Mouse (Mus musculus) liver, postnatal 0 days (tissue): ENCODE data around the gene Irak2.

Experiments
- CTCF ChIP-seq: sonication (generic); IDR thresholded peaks from 2 replicates; pipeline ENCODE4 v1.5.1; 2016; ENCODE audit warnings: antibody characterized with exemption, low read depth
- EP300 ChIP-seq: IDR thresholded peaks from 2 replicates; pipeline ENCODE4 v1.6.1; 2016; ENCODE audit warnings: antibody characterized with exemption, low read depth, mild to moderate bottlenecking

- no peak for TF ChIP-seq CTCF
- no peak for TF ChIP-seq EP300
Measured at GRCm38 (mm10) chr6:113721061-113721460, 82.8 kb downstream of the Irak2 start.
